Mouse (Mus musculus) lung, postnatal 10 days (tissue): ENCODE results near the gene Rhog.
"Not testable (repeated sequence)": the region's sequence is repeated elsewhere in the genome, so short reads cannot be mapped to it uniquely, and the experiment has no call there.

Experiments used
- DNase-seq: peaks from one replicate; pipeline ENCODE4 v3.0.0; 2021

Gene Rhog

DNA sequence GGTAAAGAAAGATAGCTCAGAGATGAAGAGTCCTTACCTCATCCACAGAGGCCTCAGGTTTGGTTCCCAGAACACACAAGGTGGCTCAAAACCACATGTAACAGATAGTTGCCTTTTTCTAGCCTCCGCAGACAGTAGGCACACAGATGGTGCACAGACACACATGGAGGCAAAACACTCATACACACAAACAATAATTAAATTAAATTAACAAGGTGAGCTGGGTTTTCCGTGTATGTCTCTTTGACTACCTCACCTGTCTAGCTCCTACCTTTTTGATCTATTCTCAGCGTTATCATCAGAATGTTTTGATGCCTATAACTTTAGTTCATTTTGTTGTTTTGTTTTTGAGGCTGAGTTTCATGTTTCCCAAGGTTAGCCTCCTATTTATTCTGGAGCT lies at the start of gene Rhog:
Gene Rhog, minus strand, starts transcription at position 101 of the 400 bp plus-strand sequence.
- DNase-seq = no peak

- no peak for DNase-seq
Observed at GRCm38 (mm10) chr7:102305596-102305995, 49.7 kb upstream of the Rhog start.

GRCm38 (mm10) chr7:102302471-102302870 lies 46.6 kb upstream of the Rhog start:
- no peak for DNase-seq

GRCm38 (mm10) chr7:102300761-102301160 lies 44.9 kb upstream of the Rhog start:
- DNase-seq = no peak

GRCm38 (mm10) chr7:102293234-102293633 lies 37.4 kb upstream of the Rhog start:
- DNase-seq = no peak

GRCm38 (mm10) chr7:102292228-102292627 lies 36.4 kb upstream of the Rhog start:
- DNase-seq = no peak

DNA sequence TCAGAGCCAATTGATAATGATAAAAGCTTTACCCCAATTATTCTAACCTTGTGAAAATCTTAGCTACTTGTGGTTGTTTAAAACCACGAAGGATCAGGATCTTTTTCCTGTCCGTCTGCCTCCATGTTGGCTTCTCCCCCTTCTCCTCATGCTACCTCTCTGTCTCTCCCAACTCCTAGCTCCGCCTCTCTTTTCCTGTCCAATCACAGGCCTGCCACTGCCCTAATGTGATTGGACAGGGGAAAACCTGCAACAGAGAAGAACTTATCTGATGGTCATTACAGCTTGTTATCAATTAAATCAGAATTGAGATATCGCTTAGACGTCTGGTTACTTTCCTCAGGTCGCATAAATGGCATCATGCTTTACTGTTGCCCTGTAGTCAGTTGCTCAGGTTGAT lies 33.6 kb upstream of the Rhog start:
- DNase-seq = no peak

DNA sequence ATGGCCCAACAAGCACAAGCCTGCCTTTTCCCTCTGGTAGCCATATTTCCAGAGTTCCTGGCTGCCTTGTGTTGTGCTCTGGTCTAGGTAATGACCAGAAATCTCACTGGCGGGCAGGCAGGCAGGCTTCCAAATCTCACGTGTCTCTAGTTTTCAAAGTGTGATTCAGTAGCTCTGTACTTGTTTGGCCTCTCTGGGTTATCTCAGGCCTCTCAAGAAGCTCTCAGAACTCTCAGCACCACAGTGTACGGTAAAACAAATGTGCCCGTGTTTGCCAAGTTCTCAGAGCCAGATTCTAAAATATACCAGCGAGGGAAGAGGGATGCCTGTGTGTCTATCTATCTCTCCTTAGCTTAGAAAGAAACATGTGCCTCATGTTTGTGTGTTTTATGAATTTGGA lies 26.4 kb upstream of the Rhog start:
- peak; percentile 24 for DNase-seq

GRCm38 (mm10) chr7:102281403-102281802 lies 25.5 kb upstream of the Rhog start:
- no peak for DNase-seq

DNA sequence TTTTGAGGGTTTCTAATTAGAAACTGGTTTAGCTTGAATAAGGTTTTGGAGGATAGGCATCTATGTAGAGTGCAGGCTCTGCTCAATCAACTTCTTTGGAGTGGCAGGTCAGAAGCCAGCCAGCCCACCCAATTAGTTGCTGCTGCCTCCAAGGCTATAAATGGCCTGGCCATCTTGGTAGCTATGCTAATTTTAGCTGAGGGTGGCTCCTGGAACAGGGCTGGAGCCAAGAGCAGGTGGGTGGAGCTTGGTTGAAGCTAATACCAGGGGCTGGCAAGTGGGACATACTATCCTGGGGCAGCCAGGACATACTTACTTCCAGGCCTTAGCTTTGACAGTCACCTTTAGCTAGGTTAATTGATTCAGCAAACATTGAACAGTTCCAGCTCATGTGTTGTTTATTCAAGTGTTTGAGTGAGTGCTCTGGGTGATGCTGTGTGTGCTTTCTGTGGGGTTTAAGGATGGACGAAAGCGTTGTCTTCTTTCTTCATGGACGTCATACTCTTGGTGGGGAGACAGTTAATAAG lies 16.6 kb upstream of the Rhog start:
- DNase-seq = no peak

GRCm38 (mm10) chr7:102268395-102268748 lies 12.5 kb upstream of the Rhog start:
- DNase-seq = no peak

- DNase-seq = peak; percentile 69
Observed at GRCm38 (mm10) chr7:102267601-102268394, 11.9 kb upstream of the Rhog start, which contains the start of gene Stim1. Gene Stim1, plus strand, starts transcription at chr7:102267806.

GRCm38 (mm10) chr7:102267113-102267579 lies 11.3 kb upstream of the Rhog start:
- peak; percentile 97 for DNase-seq

GRCm38 (mm10) chr7:102266401-102267042 lies 10.7 kb upstream of the Rhog start:
- DNase-seq = peak; percentile 38

- not testable (repeated sequence) for DNase-seq
Observed at GRCm38 (mm10) chr7:102266021-102266400, 10.2 kb upstream of the Rhog start.

DNA sequence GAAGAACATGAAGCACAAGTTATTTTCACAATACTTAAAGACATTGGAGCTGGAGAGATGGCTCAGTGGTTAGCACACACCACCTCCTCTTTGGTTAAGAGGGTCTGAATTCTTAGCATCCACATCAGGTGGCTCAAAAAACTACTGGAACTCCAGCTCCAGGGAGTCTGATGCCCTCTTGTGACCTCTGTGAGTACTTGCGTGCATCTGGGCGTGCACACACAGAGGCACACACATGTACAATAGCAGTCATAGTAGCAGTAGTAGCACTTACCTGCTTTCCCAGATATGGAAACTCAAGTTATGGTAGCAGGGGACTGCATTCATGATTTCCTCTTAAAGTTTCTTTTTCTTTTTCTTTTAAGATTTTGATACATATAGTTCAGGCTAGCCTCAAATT lies 7.2 kb upstream of the Rhog start:
- no peak for DNase-seq

DNA sequence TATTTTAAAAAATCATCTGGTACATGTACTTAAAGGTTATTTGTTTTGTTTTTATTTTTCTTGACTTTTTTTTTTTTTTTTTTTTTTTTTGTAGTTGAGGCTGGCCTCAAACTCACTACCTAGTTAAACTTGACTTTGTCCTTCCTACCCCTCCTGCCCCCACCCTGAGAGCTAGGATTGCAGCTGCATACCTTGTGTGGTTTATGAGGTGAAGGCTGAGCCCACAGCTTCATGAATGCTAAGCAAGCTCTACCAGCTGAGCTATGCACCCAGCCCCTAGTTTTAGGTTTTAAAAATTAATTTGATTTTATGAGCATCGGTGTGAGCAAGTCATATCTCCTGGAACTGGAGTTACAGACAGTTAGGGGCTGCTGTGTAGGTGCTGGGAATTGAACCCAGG lies 4.7 kb upstream of the Rhog start:
- no peak for DNase-seq

GRCm38 (mm10) chr7:102259716-102260479 lies 4.0 kb upstream of the Rhog start:
- no peak for DNase-seq

- DNase-seq = no peak
Observed at GRCm38 (mm10) chr7:102258753-102259152, 2.9 kb upstream of the Rhog start.

DNA sequence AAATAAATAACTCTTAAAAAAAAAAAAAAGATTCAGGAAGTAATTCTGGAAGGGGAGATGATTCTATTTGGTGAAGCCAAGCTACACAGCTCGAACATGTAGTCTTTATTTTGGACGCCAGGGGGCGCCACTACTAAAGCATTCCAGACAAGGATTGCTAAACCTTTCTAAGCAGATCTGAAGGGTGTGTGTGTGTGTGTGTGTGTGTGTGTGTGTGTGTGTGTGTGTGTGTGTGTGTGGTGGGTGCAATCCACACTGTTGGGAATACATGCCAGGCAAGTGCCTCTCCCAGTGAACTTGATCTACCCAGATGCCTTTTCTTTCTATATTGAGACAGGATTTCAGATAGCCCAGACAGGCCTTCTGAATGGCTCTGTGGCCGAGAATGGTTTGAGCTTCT lies 2.3 kb upstream of the Rhog start:
- DNase-seq = peak; percentile 92

DNA sequence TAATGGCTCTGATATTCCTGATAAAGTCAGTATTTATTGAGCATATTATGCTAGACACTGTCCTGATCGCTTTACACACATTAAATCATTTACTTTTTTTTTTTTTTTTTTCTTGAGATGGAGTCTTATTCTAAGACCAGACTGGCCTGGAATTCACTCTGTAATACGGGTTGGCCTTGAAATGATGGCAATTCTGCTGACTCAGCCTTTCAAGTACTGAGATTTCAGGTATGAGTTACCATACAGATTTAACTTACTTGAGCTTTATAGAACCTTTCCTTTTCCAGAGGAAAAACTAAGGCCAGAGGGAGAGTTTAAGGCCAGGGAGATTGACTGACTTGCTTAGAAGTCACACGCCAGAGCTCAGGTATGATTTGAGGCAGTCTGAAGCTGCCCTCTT lies 782 bp upstream of the Rhog start:
- DNase-seq = no peak

DNA sequence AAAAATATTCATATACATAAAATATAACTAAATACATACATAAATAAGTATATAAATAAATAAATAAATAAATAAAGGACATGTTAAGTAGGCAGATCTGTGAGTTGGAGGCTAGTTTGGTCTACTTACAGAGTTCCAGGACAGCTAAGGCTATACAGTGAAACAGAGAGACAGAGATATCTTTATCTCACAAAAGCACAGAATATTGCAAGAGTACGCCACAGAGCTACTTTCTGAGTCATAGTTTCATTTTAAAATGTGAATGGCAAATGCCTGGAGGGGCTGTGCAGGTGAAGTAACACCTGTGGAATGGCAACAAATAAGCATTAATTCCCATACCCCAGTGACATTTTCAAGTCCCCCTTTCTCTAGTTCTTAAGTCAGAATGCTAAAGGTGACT lies 2.2 kb downstream of the Rhog start:
- no peak for DNase-seq

DNA sequence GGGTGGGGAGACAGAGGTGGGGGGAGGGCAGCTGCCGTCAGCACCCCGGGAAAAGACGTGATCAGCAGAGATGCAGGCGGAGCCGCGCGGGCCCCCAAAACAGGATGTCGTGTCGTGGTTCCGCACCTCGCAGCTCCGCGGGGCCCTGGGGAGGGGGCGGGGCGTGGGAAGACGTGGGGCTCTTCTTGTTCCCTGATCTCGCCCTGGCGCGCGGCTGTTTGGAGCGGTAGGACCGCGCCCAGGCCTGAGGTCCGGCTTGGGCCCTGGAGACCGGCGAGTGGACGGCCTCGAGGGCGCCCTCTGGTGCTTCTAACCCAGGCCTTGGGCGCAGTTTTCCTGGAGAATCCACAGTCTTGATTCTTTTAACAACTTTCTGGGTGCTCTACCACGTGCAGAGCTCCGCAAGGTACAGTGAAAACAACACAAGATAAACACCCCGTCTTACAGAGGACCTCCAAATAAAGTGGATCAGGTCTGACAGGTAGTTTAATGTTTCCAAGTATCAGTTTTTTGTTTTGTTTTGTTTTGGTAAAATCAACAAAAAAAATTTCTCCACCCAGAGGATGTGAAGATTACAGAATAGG lies 5.1 kb downstream of the Rhog start:
- peak; percentile 96 for DNase-seq
